Mouse (Mus musculus) heart, postnatal 14 days (tissue): ENCODE results near the gene Dhrs2. TPM values are rescaled to one million over a fixed set of nuclear protein-coding genes. Genes with fewer than 3 reads are reported as not detected.

ENCODE experiments used
- DNase-seq, 2 experiments: peaks; one replicate each; pipeline ENCODE4 v3.0.0; 2021 to 2022
- intact Hi-C: fragments of 180-260 bp; cut with DNase I; formaldehyde crosslinking; loops from one replicate; pipeline ENCODE4 v1.15.1; 2025
- long read RNA-seq, 2 experiments: library from polyadenylated mRNA; stranded (forward); transcript quantifications; one replicate each; pipeline ENCODE4 v2.0.0; 2021
- total RNA-seq, 2 experiments: library from RNA; stranded (reverse); gene quantifications; 2 replicates each; pipeline ENCODE4 v1.2.3; 2021

The Dhrs2 gene
- total RNA-seq, result not detected
- long read RNA-seq, experiment 1, result 0 reads
- long read RNA-seq, experiment 2, result 0 reads

DNA sequence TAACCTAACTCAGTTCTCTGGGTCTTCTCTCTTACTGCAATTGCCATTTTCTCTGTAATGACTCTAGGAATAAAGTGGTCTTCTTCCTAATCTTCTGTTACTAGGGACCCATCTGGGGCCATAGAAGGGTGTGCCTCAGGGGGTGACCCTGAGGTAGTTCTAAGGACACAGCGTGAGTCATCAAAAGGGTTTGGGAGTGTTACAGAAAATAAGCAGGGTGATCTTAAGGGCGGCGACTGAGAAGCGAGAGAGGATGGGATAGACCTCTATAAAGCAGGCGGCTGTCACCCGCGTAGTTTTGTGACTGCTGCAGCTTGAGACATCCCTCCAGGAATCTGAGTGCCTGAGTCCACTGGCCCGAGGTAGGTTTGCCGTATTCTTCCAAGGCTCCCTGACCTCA is at the start of gene Dhrs2:
TSS of gene Dhrs2 (plus strand) at position 301 of the 400 bp plus-strand sequence.
- intact Hi-C loops, result no loop called here

DNA sequence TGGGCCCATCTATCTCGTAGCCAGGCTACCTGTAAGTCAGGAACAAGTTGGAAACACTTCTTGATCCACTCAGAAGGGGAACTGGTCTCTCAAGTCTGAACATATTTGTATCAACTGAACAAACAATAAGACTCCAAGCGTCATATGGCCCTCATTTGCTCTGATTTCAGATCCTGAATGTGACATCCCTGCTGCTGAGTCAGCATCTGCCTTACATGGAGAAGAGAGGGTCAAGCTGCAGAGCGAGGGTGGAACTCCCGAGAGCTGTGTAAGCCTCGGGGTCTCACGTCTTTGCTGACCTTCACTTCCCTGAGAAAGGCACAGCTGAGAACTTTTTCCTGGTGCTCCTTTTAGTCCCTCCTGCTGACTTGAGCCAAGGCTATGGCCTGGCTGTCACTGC is 47.6 kb upstream of the Dhrs2 start:
- DNase-seq, result no peak
- intact Hi-C loops, result no loop called here

More for the DNA sequence above, at the start of gene Dhrs2:
- DNase-seq, result no peak

DNA sequence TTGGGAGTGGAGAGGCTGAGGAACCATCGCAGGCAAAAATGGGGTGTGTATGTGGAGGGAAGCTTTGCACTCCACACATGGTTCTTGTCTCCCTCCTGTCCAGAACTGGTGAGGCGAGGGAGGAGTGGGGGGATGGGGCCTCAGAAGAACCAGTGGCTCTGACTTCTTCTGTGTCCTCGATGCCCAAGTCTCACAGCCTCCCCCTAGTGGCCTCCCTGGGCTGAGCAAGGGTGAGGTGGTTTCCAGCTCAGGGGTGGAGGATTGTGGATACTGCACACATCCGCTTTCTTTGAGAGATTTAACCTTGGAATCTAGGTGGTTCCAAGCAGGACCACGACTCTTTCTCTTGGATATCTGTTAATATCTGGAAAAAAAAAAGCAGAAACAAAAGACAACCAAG is 44.5 kb upstream of the Dhrs2 start:
- peak; percentile 50 to 69 for DNase-seq
- intact Hi-C loops, result no loop called here

DNA sequence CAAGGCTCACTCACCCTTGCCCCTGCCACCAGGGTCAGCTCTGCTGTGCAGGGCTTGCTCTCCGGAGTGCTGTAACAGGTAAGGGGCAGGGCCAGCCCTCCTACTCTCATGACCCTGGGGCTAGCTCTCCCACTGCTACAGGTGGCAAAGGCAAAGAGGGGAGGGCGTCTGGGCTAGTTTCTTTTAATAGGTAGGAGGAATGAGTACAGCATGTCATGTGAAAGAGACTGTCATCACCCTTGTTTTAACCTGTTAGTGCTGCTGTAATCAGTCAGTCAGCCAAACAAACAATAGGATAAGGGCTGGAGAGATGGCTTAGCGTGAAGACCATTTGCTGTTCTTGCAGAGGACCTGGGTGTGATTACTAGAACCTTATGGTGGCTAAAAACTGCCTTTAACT is 40.9 kb upstream of the Dhrs2 start:
- DNase-seq, result no peak
- intact Hi-C loops, result no loop called here

DNA sequence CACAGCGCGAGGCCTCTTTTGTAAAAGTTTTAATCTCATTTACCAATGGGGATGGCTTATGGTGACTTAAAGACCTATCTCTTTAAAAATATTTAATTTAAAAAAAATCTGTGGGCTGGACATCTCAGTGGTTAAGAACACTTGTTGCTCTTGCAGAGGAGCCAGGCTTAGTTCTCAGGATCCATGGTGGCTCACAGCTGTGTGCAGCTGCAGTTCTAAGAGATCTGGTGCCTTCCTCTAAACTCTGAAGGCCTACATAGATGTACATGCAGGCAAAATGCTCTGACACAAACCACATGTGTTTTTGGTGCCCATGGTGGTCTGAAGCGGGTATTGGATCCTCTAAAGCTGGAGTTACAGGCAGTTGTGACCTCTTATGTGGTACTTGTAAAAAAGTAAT is 38.6 kb upstream of the Dhrs2 start:
- intact Hi-C loops, result no loop called here
- no peak for DNase-seq

DNA sequence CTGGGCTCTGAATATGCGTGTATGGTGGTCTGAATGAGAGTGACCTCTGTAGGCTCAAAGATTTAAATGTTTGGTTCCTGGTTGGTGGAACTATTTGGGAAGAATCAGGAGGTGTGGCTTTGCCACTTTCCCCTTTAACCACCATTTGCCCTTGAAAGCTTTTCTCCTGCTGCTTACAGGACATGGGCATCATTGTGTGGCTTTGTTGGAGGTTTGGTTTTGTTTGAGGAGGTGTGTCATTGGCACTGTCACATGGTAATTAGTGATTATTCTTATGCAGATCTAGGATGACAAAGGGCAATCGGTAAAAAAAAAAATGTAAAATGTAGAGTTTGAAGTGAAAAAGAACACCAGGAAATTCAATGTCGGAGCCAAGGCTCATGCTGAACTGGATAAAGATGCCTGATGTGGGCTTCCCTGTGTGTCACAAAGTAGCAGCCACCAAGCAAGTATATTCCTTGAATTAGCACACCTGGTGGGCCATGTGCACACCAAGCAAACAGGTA is 37.1 kb upstream of the Dhrs2 start:
- DNase-seq, result no peak
- intact Hi-C loops, result no loop called here

DNA sequence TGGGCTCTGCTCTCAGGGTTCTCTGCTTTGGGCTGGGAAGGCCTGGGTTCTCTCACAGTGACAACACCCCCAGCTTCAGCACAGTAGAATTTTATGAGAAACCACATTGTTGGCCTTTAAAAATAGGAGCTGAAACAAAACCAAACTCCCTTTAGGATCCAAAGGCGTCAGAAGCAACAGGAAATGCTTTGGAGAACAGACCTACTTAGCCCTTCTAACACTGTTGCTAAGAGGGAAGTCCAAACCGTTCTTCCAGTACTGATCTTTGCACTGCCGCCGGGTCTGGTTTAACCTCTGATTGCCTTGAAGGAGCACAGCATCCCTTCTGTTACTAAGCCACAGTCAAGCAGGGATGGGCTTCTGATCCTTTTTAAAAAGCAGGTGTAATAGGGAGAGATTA is 33.3 kb upstream of the Dhrs2 start:
- no peak for DNase-seq
- intact Hi-C loops, result no loop called here

DNA sequence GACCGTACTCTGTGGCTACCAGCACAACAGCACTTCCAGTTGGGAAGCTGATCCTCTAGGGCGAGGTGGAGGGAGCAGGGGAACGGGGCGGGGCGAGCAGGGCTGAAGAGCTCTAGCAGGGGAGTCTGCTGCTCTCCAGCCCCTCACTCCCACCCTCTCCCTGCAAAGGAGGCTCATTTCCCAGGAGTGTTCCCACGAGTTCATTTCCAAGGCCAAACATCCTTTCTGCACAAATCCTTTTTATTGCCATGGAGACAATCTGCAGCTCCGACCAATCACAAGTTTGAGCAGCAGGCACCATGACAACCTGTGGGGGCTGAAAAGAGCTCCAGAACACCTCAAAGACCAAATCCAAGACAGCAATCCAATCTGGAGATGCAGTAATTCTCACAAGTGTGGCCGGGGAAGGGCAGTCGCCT is 32.4 kb upstream of the Dhrs2 start:
- intact Hi-C loops, result no loop called here
- DNase-seq, result no peak

DNA sequence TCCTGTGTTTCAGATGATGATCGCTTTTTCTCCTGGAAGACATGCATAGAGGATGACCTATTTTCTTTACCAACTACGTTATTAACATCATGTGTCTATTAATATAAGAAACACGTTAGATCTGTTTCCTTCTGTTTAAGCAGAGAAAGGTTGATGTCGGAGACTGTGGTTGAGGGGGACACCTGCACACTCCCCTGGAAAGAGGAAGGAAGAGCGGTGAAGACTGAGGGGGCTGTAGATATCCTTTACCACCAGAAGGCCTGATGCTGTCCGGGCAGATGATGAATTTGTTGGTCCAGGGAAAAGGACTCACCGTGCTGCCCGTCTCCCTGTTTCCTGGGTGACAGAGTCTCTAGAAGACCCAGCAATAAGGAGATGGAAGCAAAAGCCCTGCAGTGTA is 28.5 kb upstream of the Dhrs2 start:
- DNase-seq, result no peak
- intact Hi-C loops, result no loop called here

DNA sequence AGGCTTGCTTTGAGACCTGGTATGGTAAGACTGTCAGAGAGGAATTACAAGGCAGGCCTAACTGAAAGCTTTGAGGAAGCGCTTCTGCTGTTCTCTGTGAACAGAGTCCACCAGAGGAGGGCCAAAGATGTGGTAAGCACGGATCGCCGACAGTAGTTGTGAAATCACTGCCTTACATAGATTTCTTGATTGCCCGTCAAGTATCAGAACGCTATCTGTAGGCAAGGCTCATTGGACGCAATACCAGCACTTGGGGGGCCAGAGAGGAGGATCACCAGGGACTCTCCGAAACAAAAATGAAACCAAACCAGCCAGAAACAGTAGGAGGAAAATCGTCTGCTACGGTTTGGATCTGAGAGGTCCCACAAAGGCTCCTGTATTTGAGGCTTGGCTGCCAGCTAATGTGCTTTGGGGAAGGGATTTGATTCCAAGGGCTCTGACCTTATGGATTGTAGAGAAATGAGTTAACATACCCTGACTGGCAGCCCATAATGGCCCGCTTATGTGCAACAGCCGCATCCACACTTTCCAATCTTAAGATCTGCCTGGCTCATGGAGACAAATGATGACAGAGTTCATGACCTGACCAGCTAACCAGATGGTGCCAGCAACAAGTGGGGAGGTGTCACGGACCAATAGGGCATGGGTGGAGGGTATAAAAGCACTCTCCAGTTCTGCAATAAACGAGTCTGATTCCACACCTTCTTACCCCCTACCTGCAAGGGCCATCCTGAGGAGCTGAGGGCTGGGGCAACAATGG is 27.8 kb upstream of the Dhrs2 start:
- DNase-seq, result no peak
- intact Hi-C loops, result no loop called here

DNA sequence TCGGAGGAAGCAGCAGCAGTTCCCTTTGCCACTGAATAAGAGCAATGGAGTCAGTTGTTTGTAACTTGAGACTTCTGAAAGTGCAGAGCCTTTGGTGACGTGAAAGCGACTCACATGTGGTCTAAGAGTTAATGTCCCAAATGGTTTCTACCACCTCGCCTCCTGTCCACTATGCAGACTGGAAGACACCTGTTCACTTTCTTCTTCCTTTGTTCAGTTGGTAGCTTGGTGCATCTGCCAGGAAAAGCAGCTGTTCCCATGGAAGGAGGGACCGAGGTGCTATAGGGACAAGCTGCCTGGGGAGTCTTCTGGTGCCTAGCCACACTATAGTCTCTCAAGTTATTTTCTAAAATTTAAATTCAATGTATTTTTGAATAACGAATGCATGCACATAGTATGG is 27.0 kb upstream of the Dhrs2 start:
- no peak for DNase-seq
- intact Hi-C loops, result no loop called here

DNA sequence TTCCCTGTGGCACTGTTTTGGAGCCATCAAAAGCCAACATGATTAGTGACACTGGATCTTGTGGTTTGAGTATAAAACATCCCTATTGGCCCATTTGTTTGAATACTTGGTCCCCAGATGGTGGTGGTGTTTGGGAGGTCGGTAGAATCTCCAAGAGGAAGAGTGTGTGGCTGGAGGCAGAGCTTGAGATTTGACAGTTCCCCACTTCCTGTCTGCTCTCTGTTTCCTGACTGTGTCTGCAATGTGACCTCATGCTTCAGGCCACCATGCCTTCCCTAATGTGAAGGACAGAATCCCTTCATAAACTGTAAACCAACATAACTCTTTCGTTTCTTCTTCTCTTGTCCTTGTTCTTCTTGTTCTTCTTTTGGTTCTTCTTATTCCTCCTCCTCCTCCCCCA is 24.7 kb upstream of the Dhrs2 start:
- no peak for DNase-seq
- intact Hi-C loops, result no loop called here

DNA sequence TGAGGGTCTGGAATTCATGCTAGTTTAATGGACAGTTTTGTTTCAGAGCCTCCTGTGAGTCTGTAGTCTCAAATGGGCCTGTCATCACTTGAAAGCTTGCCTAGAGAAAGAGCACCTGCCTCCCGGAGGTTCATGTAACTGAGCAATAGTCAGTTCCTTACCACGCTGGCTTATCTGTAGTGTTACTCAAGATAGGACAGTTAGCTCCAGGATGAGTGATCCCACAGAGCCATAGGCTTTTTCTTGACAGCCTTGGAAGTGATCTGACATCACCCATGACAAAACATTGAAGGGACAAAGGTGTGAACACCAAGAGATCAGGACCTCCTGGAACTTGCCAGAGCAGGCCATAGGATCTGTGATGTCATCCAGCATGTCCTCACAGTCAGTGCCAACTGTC is 23.6 kb upstream of the Dhrs2 start:
- DNase-seq, result no peak
- intact Hi-C loops, result no loop called here

DNA sequence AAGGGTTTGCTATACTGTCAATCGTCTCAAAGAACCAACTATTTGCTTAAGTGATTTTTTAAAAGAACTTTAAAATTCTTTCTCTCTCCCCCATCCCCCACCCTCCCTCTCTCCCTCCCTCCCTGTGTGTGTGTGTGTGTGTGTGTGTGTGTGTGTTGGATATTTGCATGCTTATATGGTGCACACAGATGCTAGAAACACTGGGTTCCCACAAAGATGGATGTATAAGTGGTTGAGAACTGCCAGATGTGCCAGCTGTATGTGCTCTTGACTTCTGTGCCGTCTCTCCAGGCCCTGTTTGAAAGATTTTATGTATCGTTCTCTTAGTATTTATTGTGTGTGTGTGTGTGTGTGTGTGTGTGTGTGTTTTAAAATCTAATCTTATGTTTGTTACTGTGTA is 17.3 kb upstream of the Dhrs2 start:
- intact Hi-C loops, result no loop called here
- DNase-seq, result no peak

DNA sequence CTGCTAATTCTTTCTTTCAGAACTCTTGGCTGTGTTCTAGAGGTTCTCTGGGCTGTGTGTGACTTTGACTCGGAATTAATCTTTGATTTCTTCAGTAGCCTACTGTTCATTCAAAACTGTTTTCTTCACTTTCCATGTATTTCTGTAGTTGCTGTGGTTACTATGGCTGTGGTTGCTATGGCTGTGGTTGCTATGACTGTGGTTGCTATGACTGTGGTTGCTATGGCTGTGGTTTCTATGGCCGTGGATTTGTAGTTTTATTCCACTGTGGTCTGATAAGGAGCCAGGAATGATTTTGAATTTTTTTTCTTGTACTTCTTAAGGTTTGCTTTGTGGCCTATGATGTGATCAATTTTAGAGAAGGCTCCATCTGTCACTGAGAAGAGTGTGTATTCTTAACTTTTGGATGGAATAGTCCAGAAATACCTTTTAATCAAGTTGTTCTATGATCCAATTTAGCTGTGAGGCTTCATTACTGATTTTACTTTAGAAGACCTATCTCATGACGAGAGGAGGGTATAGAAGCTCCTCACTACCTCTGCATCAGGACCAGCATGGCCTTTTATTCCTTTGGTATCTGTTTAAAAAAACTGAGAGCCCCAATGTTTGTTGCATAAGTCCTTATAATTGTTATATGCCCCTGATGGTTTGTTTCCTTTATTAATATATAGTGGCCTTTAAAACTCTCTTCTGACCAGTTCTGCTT is 16.6 kb upstream of the Dhrs2 start:
- DNase-seq, result no peak
- intact Hi-C loops, result no loop called here

DNA sequence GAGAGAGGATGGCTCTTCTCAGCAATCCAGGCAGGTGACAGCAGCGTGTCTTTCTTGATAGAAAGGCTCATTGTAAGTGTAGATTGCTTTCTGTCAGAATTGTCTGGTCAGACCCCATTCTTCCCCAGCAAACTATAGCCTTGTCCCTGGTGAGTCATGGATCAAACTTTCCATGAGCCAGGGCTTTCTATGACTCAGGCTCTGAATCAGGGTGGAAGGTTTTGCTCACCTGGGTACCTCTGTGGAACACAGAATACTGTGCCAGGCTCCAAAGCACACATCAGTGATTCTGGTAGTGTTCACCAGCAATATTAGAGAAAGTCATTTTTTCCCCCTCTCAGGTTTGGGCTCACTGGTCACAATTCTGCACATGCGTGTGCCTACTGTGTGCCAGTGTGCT is 13.5 kb upstream of the Dhrs2 start:
- intact Hi-C loops, result no loop called here

DNA sequence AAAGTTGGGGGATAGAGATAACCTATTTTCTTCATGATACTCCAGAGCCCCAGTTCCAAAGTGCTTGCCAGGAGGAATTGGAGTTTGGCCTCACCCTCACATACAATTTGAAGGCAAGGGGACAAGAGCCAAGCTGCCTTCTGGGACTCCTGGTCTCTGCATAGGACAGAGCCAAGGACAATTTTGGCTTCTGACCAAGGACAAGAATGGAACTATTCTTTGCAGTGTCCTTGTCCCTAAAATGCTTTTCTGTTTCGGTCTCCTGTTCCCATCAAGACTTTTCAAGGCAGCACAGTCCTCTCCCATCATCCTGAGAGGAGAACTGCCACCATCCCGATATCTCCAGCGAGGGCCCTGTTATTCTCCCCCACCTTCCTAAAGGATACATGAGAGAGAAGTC is 8.2 kb upstream of the Dhrs2 start:
- intact Hi-C loops, result no loop called here
- DNase-seq, result peak; percentile 10 to 16

More for the DNA sequence above, 13.5 kb upstream of the Dhrs2 start:
- no peak for DNase-seq

DNA sequence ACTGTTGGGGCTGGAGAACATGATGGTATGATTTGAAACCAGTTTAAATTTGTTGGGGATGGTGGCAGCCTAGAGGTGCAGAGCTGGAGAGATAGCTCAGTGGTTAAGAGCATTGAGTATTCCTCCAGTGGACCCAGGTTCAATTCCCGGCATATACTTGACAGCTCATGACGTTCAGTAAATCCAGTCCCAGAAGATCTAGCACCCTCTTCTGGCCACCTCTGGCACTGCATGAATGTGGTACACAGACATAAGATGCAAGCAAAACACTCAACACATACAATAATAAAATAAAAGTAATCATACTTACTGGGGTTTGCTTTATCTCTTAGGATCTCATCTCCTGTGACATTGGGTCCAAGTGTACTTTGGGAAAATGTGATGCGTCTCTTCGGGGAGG is 7.3 kb upstream of the Dhrs2 start:
- peak; percentile 29 to 52 for DNase-seq
- intact Hi-C loops, result no loop called here

DNA sequence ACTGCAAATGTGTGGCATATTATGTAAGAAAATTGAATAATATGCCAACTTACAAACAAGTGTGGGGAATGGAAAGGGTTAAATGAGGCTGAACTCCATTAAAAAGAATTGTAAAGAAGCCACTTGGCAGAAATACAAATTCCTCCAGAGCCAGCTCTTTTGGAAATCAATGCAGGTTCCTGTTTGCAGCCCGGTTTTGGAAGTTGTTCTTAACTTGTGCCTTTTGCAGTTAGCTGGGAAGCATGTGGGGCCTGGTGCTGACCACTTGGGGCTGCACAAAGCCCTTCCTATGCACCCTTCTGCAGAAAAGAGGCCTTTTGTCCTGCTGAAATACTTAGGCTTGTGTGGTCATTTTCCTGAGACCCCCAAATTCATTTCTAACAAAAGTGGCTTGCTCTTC is 1.4 kb downstream of the Dhrs2 start:
- DNase-seq, result no peak
- intact Hi-C loops, result no loop called here

DNA sequence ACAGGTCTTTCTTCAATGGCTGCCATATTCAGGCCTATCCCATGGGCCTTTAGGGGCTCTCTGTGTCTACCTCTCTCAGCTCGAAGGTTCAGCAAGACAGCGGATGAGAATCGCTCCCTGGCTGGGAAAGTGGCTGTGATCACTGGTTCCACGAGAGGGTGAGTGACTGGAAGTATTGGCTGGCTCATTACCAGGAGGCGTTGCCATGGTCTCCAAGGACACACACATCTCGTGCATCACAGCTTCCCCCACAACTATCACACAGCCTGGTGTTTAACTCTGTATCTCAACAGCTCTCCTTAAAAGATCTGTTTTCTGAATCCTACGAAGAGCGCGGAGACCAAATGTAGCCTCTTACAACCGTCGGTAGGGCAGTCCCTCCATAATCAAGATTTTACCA is 12.8 kb downstream of the Dhrs2 start:
- DNase-seq, result no peak
- intact Hi-C loops, result no loop called here

DNA sequence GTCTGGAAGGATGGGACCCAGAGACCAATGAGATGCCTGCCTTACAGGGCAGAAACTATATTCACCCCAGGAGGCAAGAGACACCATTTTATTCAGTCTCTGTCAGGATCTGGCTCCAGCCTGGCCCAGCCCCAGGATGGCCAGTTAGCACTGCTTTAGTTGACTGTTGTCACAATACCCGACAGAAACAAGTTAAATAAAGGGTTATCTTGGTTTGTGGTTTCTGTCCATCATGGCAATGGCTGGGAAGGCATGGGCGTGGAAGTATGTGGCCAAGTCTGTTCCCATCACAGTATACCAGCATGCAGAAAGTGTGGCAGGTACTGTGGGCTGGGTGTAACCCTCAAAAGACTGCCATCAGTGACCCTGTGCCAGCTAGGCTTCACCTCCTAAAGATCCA is 14.9 kb downstream of the Dhrs2 start:
- intact Hi-C loops, result no loop called here
- DNase-seq, result no peak

DNA sequence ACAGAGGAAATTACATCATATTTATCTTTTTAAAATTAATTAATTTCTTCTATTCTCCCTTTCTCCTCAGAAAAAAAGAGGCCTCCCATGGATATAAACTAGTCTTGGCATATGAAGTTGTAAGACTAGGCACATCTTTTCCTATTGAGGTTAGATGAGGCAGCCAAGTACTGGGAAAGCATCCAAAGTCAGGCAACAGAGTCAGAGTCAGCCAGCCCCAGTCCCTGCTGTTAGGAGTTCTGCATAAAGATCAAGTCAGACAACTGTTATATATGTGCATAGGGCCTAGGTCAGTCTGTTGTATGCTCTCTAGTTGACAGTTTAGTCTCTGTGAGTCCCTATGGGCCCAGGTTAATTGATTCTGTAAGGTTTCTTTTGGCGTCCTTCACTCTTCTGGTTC is 20.9 kb downstream of the Dhrs2 start:
- DNase-seq, result no peak
- intact Hi-C loops, result no loop called here
